Mouse (Mus musculus): ENCODE results near the gene Kctd11. TPM values are rescaled to one million over a fixed set of nuclear protein-coding genes. Genes with fewer than 3 reads are reported as not detected.
"Not testable (repeated sequence)": the region's sequence is repeated elsewhere in the genome, so short reads cannot be mapped to it uniquely, and the experiment has no call there.

Kctd11 gene
- polyA plus RNA-seq, 1 experiment from 2014 or later = 3.3 TPM

GRCm38 (mm10) chr11:69870289-69871069 lies 10.7 kb downstream of the Kctd11 start:
- H3K27ac ChIP-seq (ENCODE audit: low read depth, low read length) = no peak overlapping the region
- 89% methylated on average over 2 of the region's 2 CpGs for WGBS (ENCODE audit: insufficient replicate concordance)
- ATAC-seq (replicated peaks; ENCODE audit: insufficient number of reproducible peaks, low FRiP score, low TSS enrichment) = no peak
- no peak overlapping the region for H3K4me3 ChIP-seq (ENCODE audit: low read depth, low read length)
- no peak overlapping the region for H3K4me2 ChIP-seq
- H3K27me3 ChIP-seq (ENCODE audit: control insufficient read depth, insufficient read depth, low read length) = 0 out of 2 replicates have a peak, but pooled peaks cover 2% of the 10 kb centered on the region
- no peaks in the 10 kb centered on the region for H3K36me3 ChIP-seq (ENCODE audit: control insufficient read depth, insufficient read depth, low read length)
- no peaks in the 10 kb centered on the region for H3K4me1 ChIP-seq (ENCODE audit: control insufficient read depth, insufficient read depth, low read length)
- no peaks in the 10 kb centered on the region for H3K9me3 ChIP-seq (replicated peaks; ENCODE audit: control insufficient read depth, low read length)
- H3K9ac ChIP-seq (ENCODE audit: low read depth, low read length) = no peak overlapping the region

GRCm38 (mm10) chr11:69867335-69867734 lies 13.9 kb downstream of the Kctd11 start:
- 0 out of 2 replicates have a peak, but pooled peaks cover 2% of the 10 kb centered on the region for H3K27me3 ChIP-seq (ENCODE audit: control insufficient read depth, insufficient read depth, low read length)
- H3K4me1 ChIP-seq (ENCODE audit: control insufficient read depth, insufficient read depth, low read length) = peaks cover 4% of the 10 kb centered on the region; the same call in 1 of the 2 replicates
- no peak overlapping the region for H3K4me2 ChIP-seq
- H3K36me3 ChIP-seq (ENCODE audit: control insufficient read depth, insufficient read depth, low read length) = no peaks in the 10 kb centered on the region
- no peak overlapping the region for H3K4me3 ChIP-seq (ENCODE audit: low read depth, low read length)
- ATAC-seq (replicated peaks; ENCODE audit: insufficient number of reproducible peaks, low FRiP score, low TSS enrichment) = no peak
- WGBS (ENCODE audit: insufficient replicate concordance) = 41% methylated on average over 9 of the region's 9 CpGs
- H3K9me3 ChIP-seq (replicated peaks; ENCODE audit: control insufficient read depth, low read length) = no peaks in the 10 kb centered on the region
- no peak overlapping the region for H3K9ac ChIP-seq (ENCODE audit: low read depth, low read length)
- H3K27ac ChIP-seq (ENCODE audit: low read depth, low read length) = no peak overlapping the region

GRCm38 (mm10) chr11:69865561-69865960 lies 15.6 kb downstream of the Kctd11 start:
- Histone ChIP-seq H3K27ac (ENCODE audit: low read depth, low read length) (no peak overlapping the region), H3K4me1 (ENCODE audit: control insufficient read depth, insufficient read depth, low read length) (peaks cover 4% of the 10 kb centered on the region; the same call in 1 of the 2 replicates), H3K4me3 (ENCODE audit: low read depth, low read length) (no peak overlapping the region), H3K9ac (ENCODE audit: low read depth, low read length) (no peak overlapping the region), H3K27me3 (ENCODE audit: control insufficient read depth, insufficient read depth, low read length) (0 out of 2 replicates have a peak, but pooled peaks cover 2% of the 10 kb centered on the region), H3K36me3 (ENCODE audit: control insufficient read depth, insufficient read depth, low read length) (no peaks in the 10 kb centered on the region), H3K4me2 (no peak overlapping the region), H3K9me3 (replicated peaks; ENCODE audit: control insufficient read depth, low read length) (no peaks in the 10 kb centered on the region)
- 87% methylated on average over 9 of the region's 9 CpGs for WGBS (ENCODE audit: insufficient replicate concordance)
- no peak for ATAC-seq (replicated peaks; ENCODE audit: insufficient number of reproducible peaks, low FRiP score, low TSS enrichment)

- Histone ChIP-seq H3K9ac (ENCODE audit: low read depth, low read length) (no peak overlapping the region), H3K9me3 (replicated peaks; ENCODE audit: control insufficient read depth, low read length) (no peaks in the 10 kb centered on the region), H3K4me2 (no peak overlapping the region), H3K4me1 (ENCODE audit: control insufficient read depth, insufficient read depth, low read length) (peaks cover 4% of the 10 kb centered on the region; the same call in 1 of the 2 replicates), H3K36me3 (ENCODE audit: control insufficient read depth, insufficient read depth, low read length) (no peaks in the 10 kb centered on the region), H3K27ac (ENCODE audit: low read depth, low read length) (no peak overlapping the region), H3K27me3 (ENCODE audit: control insufficient read depth, insufficient read depth, low read length) (peaks cover 8% of the 10 kb centered on the region; the same call in 1 of the 2 replicates), H3K4me3 (ENCODE audit: low read depth, low read length) (no peak overlapping the region)
- no peak for ATAC-seq (replicated peaks; ENCODE audit: insufficient number of reproducible peaks, low FRiP score, low TSS enrichment)
- 52% methylated on average over 8 of the region's 8 CpGs for WGBS (ENCODE audit: insufficient replicate concordance)
These were observed 16.9 kb downstream of the Kctd11 start for GRCm38 (mm10) chr11:69864138-69864860.

- peaks cover 13% of the 10 kb centered on the region; the same call in 1 of the 2 replicates for H3K27me3 ChIP-seq (ENCODE audit: control insufficient read depth, insufficient read depth, low read length)
- H3K27ac ChIP-seq (ENCODE audit: low read depth, low read length); ATAC-seq (replicated peaks; ENCODE audit: insufficient number of reproducible peaks, low FRiP score, low TSS enrichment); H3K36me3 ChIP-seq (ENCODE audit: control insufficient read depth, insufficient read depth, low read length); H3K4me1 ChIP-seq (ENCODE audit: control insufficient read depth, insufficient read depth, low read length); H3K4me3 ChIP-seq (ENCODE audit: low read depth, low read length); H3K9me3 ChIP-seq (replicated peaks; ENCODE audit: control insufficient read depth, low read length); H3K4me2 ChIP-seq; H3K9ac ChIP-seq (ENCODE audit: low read depth, low read length): not testable (repeated sequence)
- 52% methylated on average over 3 of the region's 3 CpGs for WGBS (ENCODE audit: insufficient replicate concordance)
These were observed 17.5 kb downstream of the Kctd11 start for GRCm38 (mm10) chr11:69863729-69864128.

GRCm38 (mm10) chr11:69858113-69858998 lies 22.9 kb downstream of the Kctd11 start, which contains the start of gene Tnk1:
Gene Tnk1 (minus strand): TSS chr11:69858730.
- peaks cover 36% of the 10 kb centered on the region for H3K27me3 ChIP-seq (ENCODE audit: control insufficient read depth, insufficient read depth, low read length)
- WGBS (ENCODE audit: insufficient replicate concordance) = 20% methylated on average over 30 of the region's 30 CpGs
- H3K4me1 ChIP-seq (ENCODE audit: control insufficient read depth, insufficient read depth, low read length) = peaks cover 13% of the 10 kb centered on the region; the same call in 1 of the 2 replicates
- no peak for ATAC-seq (replicated peaks; ENCODE audit: insufficient number of reproducible peaks, low FRiP score, low TSS enrichment)
- no peak within 1 kb of the TSS for H3K4me2 ChIP-seq
- no peaks in the 10 kb centered on the region for H3K9me3 ChIP-seq (replicated peaks; ENCODE audit: control insufficient read depth, low read length)
- no peak within 1 kb of the TSS for H3K4me3 ChIP-seq (ENCODE audit: low read depth, low read length)
- H3K27ac ChIP-seq (ENCODE audit: low read depth, low read length) = no peak within 1 kb of the TSS
- no peaks in the 10 kb centered on the region for H3K36me3 ChIP-seq (ENCODE audit: control insufficient read depth, insufficient read depth, low read length)
- no peak within 1 kb of the TSS; the same call in 1 of the 2 replicates for H3K9ac ChIP-seq (ENCODE audit: low read depth, low read length)

GRCm38 (mm10) chr11:69855347-69855746 lies 25.9 kb downstream of the Kctd11 start:
- Histone ChIP-seq H3K36me3 (ENCODE audit: control insufficient read depth, insufficient read depth, low read length) (peaks cover 7% of the 10 kb centered on the region; the same call in 1 of the 2 replicates), H3K9ac (ENCODE audit: low read depth, low read length) (no peak overlapping the region), H3K4me1 (ENCODE audit: control insufficient read depth, insufficient read depth, low read length) (peaks cover 13% of the 10 kb centered on the region; the same call in 1 of the 2 replicates), H3K4me2 (peak overlapping the region; percentile 44), H3K27ac (ENCODE audit: low read depth, low read length) (peak overlapping the region; percentile 87), H3K4me3 (ENCODE audit: low read depth, low read length) (no peak overlapping the region), H3K9me3 (replicated peaks; ENCODE audit: control insufficient read depth, low read length) (no peaks in the 10 kb centered on the region), H3K27me3 (ENCODE audit: control insufficient read depth, insufficient read depth, low read length) (peaks cover 36% of the 10 kb centered on the region)
- ATAC-seq (replicated peaks; ENCODE audit: insufficient number of reproducible peaks, low FRiP score, low TSS enrichment) = peak; percentile 58
- 16% methylated on average over 16 of the region's 16 CpGs for WGBS (ENCODE audit: insufficient replicate concordance)

GRCm38 (mm10) chr11:69854680-69855079 lies 26.5 kb downstream of the Kctd11 start:
- Histone ChIP-seq H3K36me3 (ENCODE audit: control insufficient read depth, insufficient read depth, low read length) (peaks cover 13% of the 10 kb centered on the region; the same call in 1 of the 2 replicates), H3K4me1 (ENCODE audit: control insufficient read depth, insufficient read depth, low read length) (peaks cover 13% of the 10 kb centered on the region; the same call in 1 of the 2 replicates), H3K27ac (ENCODE audit: low read depth, low read length) (peak overlapping the region; percentile 87), H3K4me3 (ENCODE audit: low read depth, low read length) (no peak overlapping the region), H3K27me3 (ENCODE audit: control insufficient read depth, insufficient read depth, low read length) (peaks cover 32% of the 10 kb centered on the region), H3K9me3 (replicated peaks; ENCODE audit: control insufficient read depth, low read length) (no peaks in the 10 kb centered on the region), H3K9ac (ENCODE audit: low read depth, low read length) (peak overlapping the region; percentile 8; the same call in 1 of the 2 replicates), H3K4me2 (peak overlapping the region; percentile 44)
- no peak for ATAC-seq (replicated peaks; ENCODE audit: insufficient number of reproducible peaks, low FRiP score, low TSS enrichment)
- WGBS (ENCODE audit: insufficient replicate concordance) = 73% methylated on average over 10 of the region's 10 CpGs
